Mouse (Mus musculus): ENCODE data around the gene Emx1.

The Emx1 gene

DNA sequence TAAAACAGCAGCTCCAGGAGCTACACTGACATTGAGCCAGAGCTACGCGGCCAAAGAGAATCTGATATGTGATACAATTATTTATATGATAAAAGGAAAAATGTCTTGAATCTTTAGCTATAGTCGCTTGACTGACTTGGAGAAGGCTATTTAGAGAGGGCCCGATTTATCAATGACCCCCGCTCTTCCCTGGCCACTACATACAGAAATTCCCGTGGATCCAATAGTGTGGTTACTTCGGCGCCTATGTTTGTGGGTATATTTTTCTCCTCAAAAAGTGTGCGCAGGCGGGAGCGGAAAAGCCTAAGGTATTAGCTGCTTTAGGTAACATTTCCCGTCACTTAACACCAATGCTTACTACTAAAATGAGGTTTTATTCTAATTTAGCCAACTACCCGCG, 2.1 kb downstream of the Emx1 start:
- 18% methylated on average over 14 of the region's 14 CpGs for WGBS

DNA sequence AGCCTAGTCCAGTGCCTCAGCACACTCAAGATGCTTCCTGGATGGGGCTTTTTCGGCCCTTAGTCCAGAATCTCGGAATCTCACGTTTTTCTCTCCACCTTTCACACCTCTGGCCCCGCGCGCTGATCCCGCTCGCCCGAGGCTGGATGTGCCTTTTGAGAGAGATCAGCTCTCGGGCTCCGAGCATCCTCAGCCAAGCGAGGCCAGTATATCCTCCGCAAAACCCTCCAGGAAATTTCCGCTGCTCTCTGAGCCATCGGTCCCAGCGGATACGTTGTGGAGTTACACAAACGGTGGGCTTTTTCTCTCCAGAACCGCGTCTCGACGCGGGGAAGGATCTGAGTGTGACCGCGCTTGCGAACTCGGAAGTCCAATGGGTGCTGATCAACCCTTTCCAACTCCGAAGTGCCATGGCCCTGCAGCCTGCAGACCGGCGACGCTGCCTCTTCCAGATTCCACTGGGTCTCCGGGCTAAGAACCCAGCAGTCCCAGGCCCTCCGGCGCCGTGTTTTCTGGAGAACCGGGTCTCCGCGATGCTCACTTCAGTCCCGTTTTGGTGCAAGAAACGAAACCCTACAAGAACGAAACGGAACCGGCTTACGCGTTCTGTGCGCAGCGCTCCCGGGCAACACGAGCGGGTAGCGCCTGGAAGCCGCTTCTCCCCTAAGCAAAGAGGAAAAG, 2.8 kb downstream of the Emx1 start:
- 1% methylated on average over 52 of the region's 52 CpGs for WGBS

GRCm38 (mm10) chr6:85190671-85191070, 3.4 kb downstream of the Emx1 start:
- WGBS = 16% methylated on average over 13 of the region's 13 CpGs

DNA sequence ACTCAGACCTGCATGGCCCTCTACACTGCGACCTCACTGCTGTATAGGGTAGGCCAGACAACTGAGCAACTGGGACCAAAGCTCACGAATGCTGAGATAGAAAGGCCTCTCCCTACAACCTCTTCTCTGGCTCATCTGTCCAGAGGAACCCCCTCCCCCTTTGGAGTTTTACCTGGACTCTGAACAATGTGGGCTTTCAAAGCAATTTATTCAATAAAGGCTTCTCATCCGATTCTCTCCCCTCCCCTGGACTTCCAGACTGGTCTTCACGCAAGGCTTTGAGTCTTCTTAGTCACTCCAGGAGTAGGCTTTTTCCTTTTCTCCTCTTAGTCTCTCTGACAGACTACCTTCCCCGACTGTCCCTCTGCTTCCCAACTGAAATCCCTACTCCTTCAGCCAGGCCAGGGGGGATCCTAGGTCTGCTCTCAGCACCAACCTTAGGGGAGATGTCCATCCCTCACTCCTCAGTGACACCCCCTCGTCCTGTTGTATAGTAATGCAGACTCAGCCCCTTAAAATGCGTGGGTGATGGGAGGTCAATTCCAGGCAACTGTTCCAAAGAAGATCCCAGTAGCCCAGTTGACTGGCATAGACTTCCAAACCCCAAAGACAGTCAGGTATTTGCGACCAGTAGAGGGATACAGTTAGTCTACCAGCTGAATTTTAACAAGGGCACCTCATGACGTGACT, 4.7 kb downstream of the Emx1 start:
- 53% methylated on average over 9 of the region's 9 CpGs for WGBS

- 23% methylated on average over 29 of the region's 29 CpGs for WGBS
Measured at GRCm38 (mm10) chr6:85193381-85194318, 6.4 kb downstream of the Emx1 start.

DNA sequence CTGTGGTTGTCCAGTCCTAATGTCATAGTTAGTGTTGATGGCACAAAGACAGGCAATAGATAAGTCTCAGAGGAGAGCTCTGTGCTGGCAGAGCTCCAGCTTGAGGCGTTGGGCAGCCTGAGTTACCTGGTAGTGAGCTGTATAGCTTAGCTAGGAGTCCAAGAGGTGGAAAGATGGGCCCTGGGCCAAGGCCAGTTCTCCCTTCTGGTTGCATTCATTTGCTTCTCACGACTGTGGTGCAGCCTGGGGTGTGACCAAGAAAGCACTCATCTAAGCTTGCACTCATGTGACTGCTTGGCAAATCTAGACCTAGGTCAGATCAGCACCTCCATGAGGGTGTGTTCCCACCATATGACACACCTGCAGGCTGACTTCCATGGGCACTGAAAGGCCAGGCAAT, 10.7 kb downstream of the Emx1 start:
- 50% methylated on average over 2 of the region's 2 CpGs for WGBS

- 30% methylated on average over 16 of the region's 16 CpGs for WGBS
Measured at GRCm38 (mm10) chr6:85206182-85206938, 19.1 kb downstream of the Emx1 start.

GRCm38 (mm10) chr6:85206939-85207285, 19.7 kb downstream of the Emx1 start:
- 36% methylated on average over 15 of the region's 15 CpGs for WGBS

DNA sequence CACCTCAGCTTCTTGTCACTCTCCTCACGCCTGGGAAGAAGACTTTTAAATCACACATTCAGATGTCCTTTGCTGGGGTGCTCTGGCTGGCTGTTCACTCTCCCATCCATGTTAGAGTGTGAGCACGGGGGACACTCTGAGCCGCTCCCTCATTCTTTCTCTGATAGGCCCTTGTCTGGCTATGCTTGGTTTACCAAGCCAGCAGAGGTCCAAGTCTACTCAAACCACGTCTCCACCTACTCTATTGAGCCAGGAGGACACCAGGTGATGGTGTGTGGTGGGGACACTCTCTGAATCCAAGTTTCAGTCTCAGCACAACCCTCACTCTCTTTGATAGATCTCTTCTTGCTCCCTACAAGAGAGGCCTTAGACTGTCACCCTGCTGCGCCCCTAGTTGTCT, 20.1 kb downstream of the Emx1 start:
- 76% methylated on average over 5 of the region's 5 CpGs for WGBS

DNA sequence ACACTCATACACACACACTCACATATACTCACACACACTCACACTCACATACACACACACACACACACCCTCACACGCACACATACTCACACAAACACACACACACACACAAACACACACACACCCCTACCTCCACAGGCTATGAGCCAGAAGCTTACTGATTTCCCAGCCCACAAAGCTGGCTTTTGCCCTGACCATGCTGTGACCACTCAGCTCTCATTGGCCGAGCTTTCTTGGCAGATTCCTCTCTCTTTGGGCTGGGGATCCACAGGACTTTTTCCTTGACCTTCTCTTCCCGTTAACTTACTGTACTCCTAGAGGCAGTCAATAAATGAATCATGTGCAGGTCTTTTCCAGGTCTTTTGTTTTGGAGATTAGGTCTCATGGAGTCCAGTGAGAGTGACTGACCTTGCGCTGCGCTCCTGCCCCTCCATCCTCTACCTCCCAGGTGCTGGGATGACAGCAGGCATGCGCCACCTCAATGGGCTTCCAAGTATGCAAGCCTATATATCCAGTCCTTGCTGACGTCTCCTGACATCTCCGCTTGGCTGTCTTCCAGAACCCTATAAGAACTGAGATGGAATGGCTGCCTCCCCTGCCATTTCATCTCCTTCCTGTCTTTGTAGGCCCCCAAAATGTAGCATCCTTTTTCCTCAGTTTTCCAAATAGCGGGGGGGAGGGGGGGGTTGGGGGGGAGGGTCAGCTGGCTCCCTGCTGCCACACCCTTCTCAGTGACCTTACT, 22.2 kb downstream of the Emx1 start:
- 71% methylated on average over 9 of the region's 9 CpGs for WGBS

DNA sequence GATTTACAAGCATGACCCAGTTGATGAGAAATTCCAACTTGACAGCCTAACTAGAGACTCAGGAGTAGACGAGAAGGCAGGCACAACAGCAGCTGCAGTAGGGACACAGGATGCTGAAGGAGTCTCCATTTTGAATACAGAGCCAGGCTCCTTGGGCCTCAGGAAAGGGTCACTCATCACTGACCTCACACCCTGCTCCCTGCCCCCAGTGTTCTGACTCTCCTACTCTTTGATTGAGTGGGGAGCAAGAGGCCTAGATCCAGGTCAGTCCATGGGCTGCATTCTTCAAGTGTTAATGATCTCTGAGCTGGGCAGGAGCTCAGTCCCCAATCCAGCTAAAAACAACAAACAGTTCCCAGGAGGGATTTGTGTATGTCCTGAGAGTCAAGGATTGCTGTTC, 23.4 kb downstream of the Emx1 start:
- 62% methylated on average over 1 of the region's 1 CpGs for WGBS

DNA sequence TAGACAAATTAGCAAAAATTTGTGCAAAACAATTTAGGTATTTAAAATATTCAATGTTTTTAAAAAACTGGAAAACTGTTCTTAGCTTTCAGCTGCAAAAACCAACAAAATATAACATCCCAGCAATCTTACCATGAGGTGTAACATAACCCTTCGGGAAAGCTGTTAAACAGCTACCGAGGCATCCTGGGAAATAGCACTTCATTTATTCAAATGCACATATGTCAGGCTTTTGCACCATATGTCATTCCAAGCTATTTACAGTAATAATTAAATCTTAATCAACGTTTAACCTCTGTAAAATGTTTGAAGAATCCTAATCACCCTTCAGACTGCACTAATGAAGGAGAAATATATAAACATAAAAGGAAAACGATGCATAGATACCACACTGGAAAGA, 31.0 kb downstream of the Emx1 start:
- WGBS = 48% methylated on average over 4 of the region's 4 CpGs

DNA sequence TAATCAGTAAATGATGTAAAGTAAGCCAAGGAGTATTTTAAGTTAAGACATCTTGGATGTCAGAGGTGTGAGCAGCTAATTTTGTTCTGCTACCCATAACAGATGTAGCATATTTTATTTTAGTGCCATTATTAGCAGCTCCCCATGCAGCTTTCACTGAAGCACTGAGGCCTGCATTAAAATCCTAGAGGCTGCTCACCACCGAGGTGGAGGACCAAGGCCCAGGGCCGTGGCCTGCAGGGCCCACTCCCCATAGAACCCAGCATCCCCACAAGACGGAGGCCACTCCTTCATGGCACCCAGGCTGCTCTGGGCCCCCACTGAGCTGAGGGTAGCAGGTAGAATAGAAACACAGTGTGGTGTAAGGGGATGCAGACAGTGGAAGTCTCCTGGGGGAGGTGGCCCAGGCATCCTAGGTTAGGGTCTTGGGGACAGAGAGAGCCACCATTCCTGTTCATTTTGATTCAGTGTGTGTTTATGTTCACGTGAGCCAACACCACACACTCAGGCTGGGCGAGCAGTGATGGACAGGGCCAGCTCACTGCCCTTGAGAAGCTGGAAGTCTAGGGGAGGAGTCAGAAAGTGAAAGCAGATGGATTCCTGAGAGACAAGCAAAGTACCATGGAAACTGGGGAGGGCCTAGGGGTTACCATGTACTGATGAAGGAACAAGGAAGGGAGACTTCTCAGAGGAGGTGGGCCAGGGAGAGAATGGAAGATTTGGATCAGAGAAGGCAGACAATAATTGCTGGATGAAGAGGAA, 31.6 kb downstream of the Emx1 start:
- WGBS = 41% methylated on average over 5 of the region's 5 CpGs

DNA sequence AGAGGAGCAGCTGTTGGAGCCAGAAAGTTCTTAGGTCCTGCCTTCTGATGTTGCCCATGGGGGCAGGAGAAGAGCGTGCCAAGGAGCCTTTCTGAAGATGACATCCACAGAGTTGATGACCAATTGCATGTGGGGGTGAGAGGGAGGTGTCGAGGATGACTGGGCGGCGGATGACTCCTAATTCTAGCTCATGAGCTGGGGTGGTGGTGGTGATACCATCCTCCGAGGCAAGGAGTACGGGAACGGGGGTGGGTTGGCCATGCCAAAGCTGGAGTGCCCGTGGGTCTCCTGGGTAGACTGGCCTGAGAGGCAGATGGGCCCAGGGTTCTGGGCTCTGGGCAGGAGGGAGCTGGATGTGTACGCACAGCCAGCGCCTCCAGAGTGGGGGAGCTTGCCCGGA, 32.5 kb downstream of the Emx1 start:
- 58% methylated on average over 11 of the region's 11 CpGs for WGBS

DNA sequence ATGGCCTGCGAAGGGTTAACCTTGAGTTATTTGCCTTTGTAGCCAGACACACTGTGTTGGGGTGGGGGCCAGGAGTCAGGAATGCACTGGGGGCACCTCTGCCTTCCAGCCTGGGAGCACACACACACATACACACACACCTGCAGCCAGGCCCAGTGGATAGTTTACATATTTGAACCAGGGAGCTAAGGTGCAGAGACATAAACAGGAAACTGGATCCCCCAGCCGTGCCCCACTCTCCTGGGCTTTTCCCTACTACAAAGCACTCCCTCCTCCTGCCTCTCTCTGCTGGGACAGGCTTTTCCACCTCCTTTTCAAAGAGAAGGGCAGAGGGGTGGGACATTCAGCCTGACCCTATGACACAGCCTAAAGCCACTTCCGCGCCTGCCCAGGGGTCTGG, 33.7 kb downstream of the Emx1 start:
- WGBS = 88% methylated on average over 4 of the region's 4 CpGs

- WGBS = 73% methylated on average over 10 of the region's 10 CpGs
Measured at GRCm38 (mm10) chr6:85222551-85222950, 35.3 kb downstream of the Emx1 start.

- WGBS = 76% methylated on average over 14 of the region's 14 CpGs
Measured at GRCm38 (mm10) chr6:85223498-85224150, 36.4 kb downstream of the Emx1 start.

GRCm38 (mm10) chr6:85224442-85224891, 37.2 kb downstream of the Emx1 start:
- 64% methylated on average over 15 of the region's 15 CpGs for WGBS

DNA sequence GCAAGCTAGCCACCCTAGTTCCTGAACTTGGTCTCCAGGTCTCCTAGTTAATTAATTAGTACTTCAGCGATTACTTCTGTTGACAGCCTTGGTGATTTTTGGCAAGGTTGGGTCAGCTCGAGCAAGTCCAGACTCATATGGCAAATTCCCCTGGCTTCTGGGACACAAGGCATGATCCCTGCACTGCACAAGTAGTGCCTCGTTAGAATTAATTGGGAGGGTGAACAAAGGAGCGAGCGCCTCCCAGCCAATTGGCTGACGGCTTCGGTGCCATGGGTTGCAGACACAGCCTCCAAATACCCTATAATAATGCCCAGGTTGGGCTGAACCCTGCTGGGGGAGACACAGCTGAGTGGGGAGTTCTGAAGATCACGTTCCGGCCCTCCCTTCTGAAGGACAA, 39.3 kb downstream of the Emx1 start:
- WGBS = 80% methylated on average over 9 of the region's 9 CpGs

DNA sequence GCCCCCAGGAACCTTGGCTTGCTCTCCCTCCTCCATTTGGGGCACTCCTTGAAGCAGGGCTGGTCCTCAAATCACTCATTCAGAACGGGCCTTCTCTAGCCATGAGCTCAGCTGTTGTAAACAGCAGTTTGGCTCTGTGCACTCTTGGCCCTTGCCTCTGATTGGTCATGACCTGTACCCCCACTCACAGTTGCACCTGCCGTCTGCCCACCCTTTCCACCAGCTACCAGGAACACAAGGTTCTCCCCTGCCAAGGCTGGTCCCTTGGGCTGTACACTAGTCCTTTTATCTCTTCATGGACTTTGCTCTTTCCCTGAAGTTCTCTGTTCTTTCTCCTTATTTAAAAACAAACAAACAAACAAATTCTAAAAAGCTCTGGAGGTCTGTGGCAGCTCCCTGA, 40.3 kb downstream of the Emx1 start:
- WGBS = 80% methylated on average over 2 of the region's 2 CpGs

Measured in cerebral cortex, adult 2 months (tissue).